Mouse (Mus musculus) spleen, postnatal 36 days (tissue): ENCODE measurements around the gene Cabp7.
A peak's percentile ranks its signal among the peaks of the same experiment; 100 is the strongest.

Source experiments
- DNase-seq, 2 experiments: peaks; one replicate each; pipeline ENCODE4 v3.0.0; 2022; ENCODE audit warnings: low spot score in 2 of 2, mixed read lengths in 1 of 2

The Cabp7 gene

GRCm38 (mm10) chr11:4746733-4747132 is at the start of gene Cabp7:
Gene Cabp7, minus strand, starts transcription at chr11:4746778.
- DNase-seq: no peak

GRCm38 (mm10) chr11:4793006-4793405 is 46.4 kb upstream of the Cabp7 start:
- no peak for DNase-seq

- DNase-seq: no peak
These were observed 45.0 kb upstream of the Cabp7 start for GRCm38 (mm10) chr11:4791549-4791948.

- DNase-seq: no peak
These were observed 43.1 kb upstream of the Cabp7 start for GRCm38 (mm10) chr11:4789691-4790090.

GRCm38 (mm10) chr11:4784629-4785142 is 38.1 kb upstream of the Cabp7 start:
- no peak for DNase-seq

GRCm38 (mm10) chr11:4783116-4783515 is 36.5 kb upstream of the Cabp7 start:
- DNase-seq: no peak

GRCm38 (mm10) chr11:4780927-4781326 is 34.3 kb upstream of the Cabp7 start:
- DNase-seq: no peak

- DNase-seq: peak; percentile 17 to 38
These were observed 26.3 kb upstream of the Cabp7 start for GRCm38 (mm10) chr11:4772925-4773324.

GRCm38 (mm10) chr11:4771756-4772155 is 25.2 kb upstream of the Cabp7 start:
- no peak for DNase-seq

GRCm38 (mm10) chr11:4769881-4770280 is 23.3 kb upstream of the Cabp7 start:
- no peak for DNase-seq

- no peak for DNase-seq
These were observed 22.7 kb upstream of the Cabp7 start for GRCm38 (mm10) chr11:4769293-4769692.

GRCm38 (mm10) chr11:4768399-4768798 is 21.8 kb upstream of the Cabp7 start:
- no peak for DNase-seq

- no peak for DNase-seq
These were observed 17.9 kb upstream of the Cabp7 start for GRCm38 (mm10) chr11:4764476-4764875.

- no peak for DNase-seq
These were observed 17.1 kb upstream of the Cabp7 start for GRCm38 (mm10) chr11:4763631-4764030.

GRCm38 (mm10) chr11:4762511-4762910 is 15.9 kb upstream of the Cabp7 start:
- DNase-seq: no peak

GRCm38 (mm10) chr11:4761991-4762390 is 15.4 kb upstream of the Cabp7 start:
- no peak for DNase-seq

- DNase-seq: no peak
These were observed 13.9 kb upstream of the Cabp7 start for GRCm38 (mm10) chr11:4760438-4760837.

GRCm38 (mm10) chr11:4757789-4758158 is 11.2 kb upstream of the Cabp7 start:
- no peak for DNase-seq

- DNase-seq: no peak
These were observed 10.6 kb upstream of the Cabp7 start for GRCm38 (mm10) chr11:4756984-4757788.

GRCm38 (mm10) chr11:4756460-4756859 is 9.9 kb upstream of the Cabp7 start:
- no peak for DNase-seq

- DNase-seq: no peak
These were observed 8.3 kb upstream of the Cabp7 start for GRCm38 (mm10) chr11:4754867-4755266.

GRCm38 (mm10) chr11:4754036-4754435 is 7.5 kb upstream of the Cabp7 start:
- DNase-seq: no peak

GRCm38 (mm10) chr11:4752836-4753235 is 6.3 kb upstream of the Cabp7 start:
- no peak for DNase-seq

- DNase-seq: peak in 1 of 2 experiments; percentile 27
These were observed 3.7 kb upstream of the Cabp7 start for GRCm38 (mm10) chr11:4750263-4750662.
